Comparison of ENCODE assay signal across 19 mouse cellular contexts in genomic region chr15:69576742-69577141, GRCm38 (mm10).
DNase-seq lines count a peak whose midpoint lies in the region; ATAC-seq and TF ChIP-seq lines count a peak whose summit lies in the region.
"Had no signal": no experiment of that assay in that cellular context is flagged by ENCODE, and none has a peak within 500 bp of the region (broad histone marks: within the 10 kb centered on the region; RNA-seq: fewer than 3 reads in every experiment).

No protein-coding gene starts in this region.

- no peak overlapping the region for H3K4me3 ChIP-seq in kidney, embryonic 15.5 days (replicated peaks)
- no peak overlapping the region for H3K4me3 ChIP-seq in layer of hippocampus, adult 2 months
- H3K4me3 ChIP-seq: forebrain, embryonic 12.5 days; heart, embryonic 12.5 days; limb, embryonic 10.5 days; stomach, embryonic 15.5 days had no signal

- WGBS in kidney, embryonic 15.5 days, result 25% methylated on average over 2 of the region's 2 CpGs

- peak; percentile 58 to 59 for ATAC-seq in hematopoietic stem cell, adult 5-6 weeks (replicated peaks in 1 of 2; ENCODE audit: insufficient read depth in 1 of 2, low FRiP score in 2 of 2, low TSS enrichment in 1 of 2, low read depth in 1 of 2, poor library complexity in 2 of 2, severe bottlenecking in 2 of 2)
- peak; percentile 70 for ATAC-seq in kidney, embryonic 15.5 days (replicated peaks; ENCODE audit: low FRiP score)
- ATAC-seq: liver, postnatal 0 days; midbrain, embryonic 16.5 days had no signal

- no peak overlapping the region for H3K9ac ChIP-seq in kidney, embryonic 15.5 days
- H3K9ac ChIP-seq: forebrain, embryonic 12.5 days; heart, embryonic 12.5 days; hindbrain, embryonic 14.5 days; liver, postnatal 0 days; stomach, embryonic 15.5 days had no signal

- no peaks in the 10 kb centered on the region for H3K9me3 ChIP-seq in kidney, embryonic 15.5 days (replicated peaks)
- H3K9me3 ChIP-seq: forebrain, embryonic 12.5 days; heart, embryonic 12.5 days; limb, embryonic 10.5 days; stomach, embryonic 15.5 days had no signal

- H3K27me3 ChIP-seq in kidney, embryonic 15.5 days, result no peaks in the 10 kb centered on the region; the same call in 1 of the 2 replicates
- H3K27me3 ChIP-seq: forebrain, embryonic 12.5 days; heart, embryonic 12.5 days; stomach, embryonic 15.5 days had no signal

- peak; percentile 36 for DNase-seq in embryo, embryonic 10.5 days (ENCODE audit: low spot score)
- DNase-seq in retina, embryonic 14.5 days (ENCODE audit: low spot score), result peak; percentile 47
- no peak for DNase-seq in right cerebral cortex, postnatal 4 days
- DNase-seq in layer of hippocampus, adult 2 months (ENCODE audit: low spot score in 2 of 2), result no peak
- no peak for DNase-seq in right cerebral cortex, postnatal 25 days
- DNase-seq: cerebellum, adult 2 months; heart, adult 11 months; heart, postnatal 14 days; liver, postnatal 0 days; lung, postnatal 14 days; thymus, adult 18-20 months had no signal

- no peak for TF ChIP-seq CTCF in layer of hippocampus, adult 2 months (conservative IDR thresholded peaks at IDR 0.05)

- H3K4me2 ChIP-seq in kidney, embryonic 15.5 days, result no peak overlapping the region
- H3K4me2 ChIP-seq: forebrain, embryonic 12.5 days; heart, embryonic 12.5 days; hindbrain, embryonic 14.5 days; stomach, embryonic 15.5 days had no signal

- no peaks in the 10 kb centered on the region for H3K36me3 ChIP-seq in kidney, embryonic 15.5 days
- H3K36me3 ChIP-seq: forebrain, embryonic 12.5 days; heart, embryonic 12.5 days; limb, embryonic 10.5 days; stomach, embryonic 15.5 days had no signal

- H3K27ac ChIP-seq in kidney, embryonic 15.5 days, result no peak overlapping the region
- no peak overlapping the region for H3K27ac ChIP-seq in layer of hippocampus, adult 2 months
- H3K27ac ChIP-seq: forebrain, embryonic 12.5 days; hindbrain, embryonic 14.5 days; limb, embryonic 10.5 days; stomach, embryonic 15.5 days had no signal

- H3K4me1 ChIP-seq in kidney, embryonic 15.5 days, result 0 out of 2 replicates have a peak, but pooled peaks cover 3% of the 10 kb centered on the region
- H3K4me1 ChIP-seq: heart, embryonic 12.5 days; limb, embryonic 10.5 days; stomach, embryonic 15.5 days had no signal

Comparison
In these comparisons a context has a peak if more than half of its experiments do, and no peak if none do; other contexts are left out.
1. DNase-seq: peak in embryo, embryonic 10.5 days (single experiment) and retina, embryonic 14.5 days (single experiment); none in right cerebral cortex, postnatal 4 days (single experiment), layer of hippocampus, adult 2 months (0 of 2) and right cerebral cortex, postnatal 25 days (single experiment).